Mouse (Mus musculus): ENCODE measurements around the gene Ang4. TPM values are rescaled to one million over a fixed set of nuclear protein-coding genes. Genes with fewer than 3 reads are reported as not detected.

Ang4 gene
- not detected in 2 replicates for polyA plus RNA-seq (2012; rRNA removed; ENCODE audit: low replicate concordance)

GRCm38 (mm10) chr14:51773490-51773889 is at the start of gene Ang4:
Gene Ang4, minus strand, starts transcription at chr14:51773590.

GRCm38 (mm10) chr14:51799746-51800145 is 26.4 kb upstream of the Ang4 start, which contains the start of gene AY358078:
Gene AY358078, plus strand, starts transcription at chr14:51800046.

GRCm38 (mm10) chr14:51717083-51717482 is 56.3 kb downstream of the Ang4 start, which contains the start of gene Gm5800:
Gene Gm5800, minus strand, starts transcription at chr14:51717183.

Other genes starting within 250 kb of the Ang4 start
- gene Gm5622, start 220.8 kb downstream of the Ang4 start, polyA plus RNA-seq (2012; rRNA removed; ENCODE audit: low replicate concordance): not detected in 2 replicates
- gene Gm17175, start 199.5 kb downstream of the Ang4 start, polyA plus RNA-seq (2012; rRNA removed; ENCODE audit: low replicate concordance): not detected in 2 replicates
- not detected in 2 replicates for gene Gm17174, start 181.5 kb downstream of the Ang4 start, polyA plus RNA-seq (2012; rRNA removed; ENCODE audit: low replicate concordance)
- not detected in 2 replicates for gene Gm17078, start 162.3 kb downstream of the Ang4 start, polyA plus RNA-seq (2012; rRNA removed; ENCODE audit: low replicate concordance)
- gene Gm4181, start 137.9 kb downstream of the Ang4 start, polyA plus RNA-seq (2012; rRNA removed; ENCODE audit: low replicate concordance): not detected in 2 replicates
- gene Gm17079, start 78.1 kb downstream of the Ang4 start, polyA plus RNA-seq (2012; rRNA removed; ENCODE audit: low replicate concordance): not detected in 2 replicates
- gene Gm5800, start 56.4 kb downstream of the Ang4 start, polyA plus RNA-seq (2012; rRNA removed; ENCODE audit: low replicate concordance): not detected in 2 replicates
- gene AY358078, start 26.5 kb upstream of the Ang4 start, polyA plus RNA-seq (2012; rRNA removed; ENCODE audit: low replicate concordance): not detected in 2 replicates
- 0.24 TPM in 1 of 2 replicates, not detected in the other for gene Ear6, start 80.1 kb upstream of the Ang4 start, polyA plus RNA-seq (2012; rRNA removed; ENCODE audit: low replicate concordance)
- 34.0 and 54.5 TPM in 2 replicates for gene Mettl17, start 111.3 kb upstream of the Ang4 start, polyA plus RNA-seq (2012; rRNA removed; ENCODE audit: low replicate concordance)
- gene Slc39a2, start 119.3 kb upstream of the Ang4 start, polyA plus RNA-seq (2012; rRNA removed; ENCODE audit: low replicate concordance): 0.45 and 1.7 TPM in 2 replicates
- 336 and 972 TPM in 2 replicates for gene Ndrg2, start 140.6 kb upstream of the Ang4 start, polyA plus RNA-seq (2012; rRNA removed; ENCODE audit: low replicate concordance)
- gene Tppp2, start 144.8 kb upstream of the Ang4 start, polyA plus RNA-seq (2012; rRNA removed; ENCODE audit: low replicate concordance): not detected in 2 replicates
- gene Rnase13, start 149.2 kb upstream of the Ang4 start, polyA plus RNA-seq (2012; rRNA removed; ENCODE audit: low replicate concordance): 0.20 TPM in 1 of 2 replicates, not detected in the other
- 85.1 and 106 TPM in 2 replicates for gene Arhgef40, start 211.1 kb upstream of the Ang4 start, polyA plus RNA-seq (2012; rRNA removed; ENCODE audit: low replicate concordance)
- 0.65 and 2.1 TPM in 2 replicates for gene Tmem253, start 242.1 kb upstream of the Ang4 start, polyA plus RNA-seq (2012; rRNA removed; ENCODE audit: low replicate concordance)
- gene Zfp219, start 247.1 kb upstream of the Ang4 start, polyA plus RNA-seq (2012; rRNA removed; ENCODE audit: low replicate concordance): 81.4 and 110 TPM in 2 replicates

All from mammary gland, adult 2 months (tissue).